Mouse (Mus musculus): ENCODE results near the gene Rsph3a.

DNA sequence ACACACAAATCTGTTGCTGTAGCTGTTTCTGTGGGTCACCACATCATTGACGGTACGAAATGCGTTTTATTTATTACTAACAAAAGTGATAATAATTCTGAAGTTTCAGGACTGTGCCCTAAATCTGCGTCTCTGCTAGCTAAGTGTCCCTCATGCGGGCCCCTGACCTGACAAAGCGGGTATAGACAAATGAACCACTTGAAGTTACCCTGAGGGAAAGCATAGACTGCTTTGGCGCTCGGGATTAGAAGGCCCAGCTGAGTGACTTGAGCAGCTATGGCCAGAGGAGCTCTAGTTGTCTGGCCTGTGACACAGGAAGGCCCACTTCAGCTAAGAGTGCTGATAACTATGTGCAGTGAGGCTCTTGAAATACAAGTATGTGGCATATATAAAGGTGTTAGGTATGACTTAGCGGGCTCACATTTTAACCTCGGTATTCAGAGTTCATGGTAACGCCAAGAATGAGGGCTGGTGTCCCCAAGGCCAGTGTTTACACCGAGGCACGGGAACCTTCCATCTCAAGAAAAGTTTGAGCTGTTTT is 21.2 kb upstream of the Rsph3a start:
- TF ChIP-seq CTCF (IDR thresholded peaks at IDR 0.05) (no peak), EP300 (IDR thresholded peaks at IDR 0.05) (no peak; the same call in 1 of the 2 replicates)
